Mouse (Mus musculus): ENCODE data around the gene Fhod1. TPM values are rescaled to one million over a fixed set of nuclear protein-coding genes. Genes with fewer than 3 reads are reported as not detected.
"Not testable (repeated sequence)": the region's sequence is repeated elsewhere in the genome, so short reads cannot be mapped to it uniquely, and the experiment has no call there.

Gene Fhod1
- total RNA-seq, 2 experiments from 2014 or later, result 17.9 to 18.8 TPM

DNA sequence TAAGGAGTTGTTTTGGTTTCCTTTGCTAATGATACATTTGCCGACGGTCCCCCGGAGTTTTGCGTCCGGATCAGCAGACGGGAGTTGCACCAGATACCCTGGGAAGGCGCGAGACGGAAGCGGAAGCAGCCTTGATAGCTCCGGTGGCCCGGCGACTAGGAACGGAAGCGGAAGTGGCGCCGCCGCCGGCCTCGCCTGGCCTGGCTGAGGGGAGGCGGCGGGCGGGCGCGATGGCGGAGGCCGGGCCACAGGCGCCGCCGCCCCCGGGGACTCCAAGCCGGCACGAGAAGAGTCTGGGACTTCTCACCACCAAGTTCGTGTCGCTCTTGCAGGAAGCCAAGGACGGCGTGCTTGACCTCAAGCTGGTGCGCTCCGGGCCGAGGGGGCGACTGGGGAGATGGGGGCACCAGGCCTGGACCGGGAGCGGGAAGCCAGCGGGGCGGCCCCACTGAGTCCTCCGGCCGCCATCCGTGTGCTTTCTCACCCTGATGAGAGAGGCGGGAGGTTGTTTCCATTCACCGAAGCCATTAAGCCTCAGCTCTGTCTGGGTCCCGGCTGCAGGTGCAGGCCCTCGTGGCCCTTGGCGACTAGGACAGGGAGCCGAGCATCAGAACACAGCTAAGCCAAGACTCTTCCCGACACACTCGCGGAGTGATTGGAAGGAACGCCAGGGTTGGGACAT lies 50.1 kb downstream of the Fhod1 start, which contains the start of gene E2f4:
Gene E2f4 (plus strand): TSS at position 153 of the 682 bp plus-strand sequence.
- DNase-seq (ENCODE audit: low spot score in 2 of 2), result peak; percentile 85 to 88

DNA sequence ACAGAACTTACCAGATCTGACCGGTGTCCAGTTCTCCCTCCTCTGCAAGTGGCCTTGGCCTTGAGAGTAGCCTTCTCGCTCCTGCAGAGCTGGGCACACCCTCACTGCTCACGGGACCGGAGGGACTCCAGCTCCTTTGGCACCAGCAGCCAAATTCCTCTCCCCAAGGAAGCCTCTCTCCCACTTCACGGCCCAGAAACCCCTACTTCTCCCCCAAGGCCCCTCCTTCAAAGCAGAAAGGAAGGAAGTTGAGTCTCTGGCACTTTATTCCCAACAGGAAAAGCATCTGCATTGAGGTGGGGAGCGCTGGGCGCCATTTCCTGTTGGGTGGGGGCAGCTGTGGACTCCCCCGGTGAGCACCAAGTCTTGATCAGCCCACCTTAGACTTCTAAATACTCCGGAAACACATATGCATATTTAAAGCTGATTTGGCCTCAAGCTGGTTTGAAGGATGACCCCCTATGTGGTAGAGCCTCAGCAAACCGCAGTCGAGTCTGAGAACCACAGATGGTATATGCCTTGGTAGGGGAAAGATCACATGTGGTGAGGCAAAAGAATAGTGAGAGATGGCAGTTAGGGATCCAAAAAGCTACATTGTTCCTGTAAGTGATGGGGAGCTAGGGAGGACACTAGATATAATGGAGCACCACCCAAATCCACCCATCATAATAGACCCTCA lies 51.7 kb downstream of the Fhod1 start, which contains the start of gene Exoc3l:
Gene Exoc3l (minus strand): TSS at position 207 of the 679 bp plus-strand sequence.
- DNase-seq (ENCODE audit: low spot score in 2 of 2), result no peak

DNA sequence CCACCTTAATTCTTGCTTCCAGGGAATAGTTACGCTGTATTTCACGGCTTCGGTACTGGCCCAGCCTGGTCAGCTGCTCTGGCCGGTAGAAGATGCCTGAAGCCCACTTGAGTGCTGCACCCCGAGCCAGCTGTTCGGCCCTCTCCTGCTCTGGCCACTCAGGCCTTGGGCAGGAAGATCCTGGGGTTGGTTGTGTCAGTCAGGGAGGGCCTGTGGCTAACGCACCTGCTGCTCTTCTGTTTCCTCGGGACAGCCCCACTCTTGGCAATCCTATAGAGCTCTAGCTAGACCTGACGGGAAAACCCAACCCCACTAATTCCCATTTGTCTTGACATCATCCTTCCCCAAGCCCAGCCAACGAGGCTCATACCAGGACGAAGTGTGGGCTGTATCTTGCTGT lies 52.5 kb downstream of the Fhod1 start:
- DNase-seq (ENCODE audit: low spot score in 2 of 2), result no peak

DNA sequence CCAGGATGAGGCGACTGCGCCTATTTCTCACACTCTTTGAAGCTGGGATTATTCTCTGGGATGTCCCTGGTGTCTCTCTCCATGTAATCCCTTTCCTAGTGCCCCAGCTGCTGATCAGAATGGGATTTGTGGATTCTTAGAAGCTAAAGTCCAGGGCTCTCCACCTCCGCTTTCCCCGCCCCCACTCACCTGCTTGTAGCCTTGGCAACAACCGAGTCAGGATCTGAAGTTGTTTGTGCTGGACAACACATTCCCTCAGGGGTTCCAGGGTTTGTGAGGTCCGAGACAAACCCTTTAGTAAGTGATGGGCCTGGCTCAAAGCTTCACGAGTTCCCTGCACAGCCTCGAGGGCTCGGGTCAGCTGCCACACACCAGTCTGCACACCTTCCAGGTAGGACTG lies 53.0 kb downstream of the Fhod1 start:
- no peak for DNase-seq (ENCODE audit: low spot score in 2 of 2)

DNA sequence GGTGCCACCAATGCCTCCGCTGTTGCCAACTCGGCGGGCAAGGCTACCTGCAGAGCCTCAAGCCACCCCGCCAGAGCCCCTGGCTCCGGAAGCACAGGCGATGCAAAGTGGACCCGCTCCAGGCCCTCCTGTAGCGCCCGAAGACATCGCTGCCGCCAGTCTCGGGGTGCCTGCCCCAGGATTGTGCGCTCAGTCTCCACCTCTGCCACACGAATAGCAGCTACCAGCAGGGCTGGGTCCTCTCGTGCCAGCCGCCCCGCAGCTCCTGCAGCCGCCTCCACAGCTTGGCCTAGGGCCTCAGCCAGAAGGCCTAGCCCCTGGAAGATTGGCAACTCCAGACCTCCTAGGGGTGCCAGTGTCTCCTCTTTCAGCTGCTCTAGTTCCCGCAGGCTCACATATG lies 54.3 kb downstream of the Fhod1 start:
- no peak for DNase-seq (ENCODE audit: low spot score in 2 of 2)

DNA sequence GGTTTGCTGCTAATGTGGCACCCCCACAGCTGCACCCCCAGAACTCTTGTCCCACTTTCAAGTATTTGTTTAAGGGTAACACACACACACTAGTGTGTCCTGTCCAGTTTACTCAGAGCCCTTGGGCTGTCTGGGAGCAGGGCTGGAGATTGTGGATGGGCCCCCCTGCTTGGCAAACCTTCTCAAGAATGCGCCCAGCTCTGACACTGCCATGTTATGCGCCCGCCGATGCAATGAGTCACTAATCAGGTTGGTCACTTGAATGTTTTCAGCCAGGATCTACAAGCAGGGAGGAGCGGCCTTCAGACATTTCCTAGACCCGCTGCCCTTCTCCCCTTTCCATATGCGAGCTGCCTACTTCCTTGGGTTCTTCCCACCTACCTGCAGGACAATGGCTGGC lies 55.3 kb downstream of the Fhod1 start:
- DNase-seq (ENCODE audit: low spot score in 2 of 2), result no peak

DNA sequence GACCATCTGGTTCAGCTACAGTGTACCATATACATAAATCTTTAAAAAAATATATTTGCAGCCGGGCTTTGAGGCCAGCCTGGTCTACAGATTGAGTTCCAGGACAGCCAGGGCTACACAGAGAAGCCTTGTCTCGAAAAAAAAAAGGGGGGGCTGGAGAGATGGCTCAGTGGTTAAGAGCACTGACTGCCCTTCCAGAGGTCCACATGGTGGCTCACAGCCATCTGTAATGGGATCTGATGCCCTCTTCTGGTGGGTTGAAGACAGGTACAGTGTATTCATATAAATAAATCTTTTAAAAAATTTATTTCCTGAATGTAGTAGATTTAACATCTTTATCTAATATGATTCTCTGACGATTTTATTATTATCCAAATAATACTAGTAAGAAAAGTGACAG lies 56.0 kb downstream of the Fhod1 start:
- not testable (repeated sequence) for DNase-seq (ENCODE audit: low spot score in 2 of 2)

DNA sequence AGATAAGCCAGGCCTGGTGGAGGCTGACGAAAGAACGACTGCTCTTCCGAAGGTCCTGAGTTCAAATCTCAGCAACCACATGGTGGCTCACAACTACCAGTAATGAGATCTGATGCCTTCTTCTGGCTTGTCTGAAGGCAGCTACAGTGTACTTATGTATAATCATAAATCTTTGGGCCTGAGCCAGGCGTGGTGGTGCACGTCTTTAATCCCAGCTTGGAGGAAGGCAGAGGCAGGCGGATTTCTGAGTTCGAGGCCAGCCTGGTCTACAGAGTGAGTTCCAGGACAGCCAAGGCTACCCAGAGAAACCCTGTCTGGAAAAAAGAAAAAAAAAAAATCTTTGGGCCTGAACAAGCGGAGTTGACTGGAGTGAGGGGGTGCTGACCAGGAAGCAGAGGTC lies 56.4 kb downstream of the Fhod1 start:
- DNase-seq (ENCODE audit: low spot score in 2 of 2), result not testable (repeated sequence)

DNA sequence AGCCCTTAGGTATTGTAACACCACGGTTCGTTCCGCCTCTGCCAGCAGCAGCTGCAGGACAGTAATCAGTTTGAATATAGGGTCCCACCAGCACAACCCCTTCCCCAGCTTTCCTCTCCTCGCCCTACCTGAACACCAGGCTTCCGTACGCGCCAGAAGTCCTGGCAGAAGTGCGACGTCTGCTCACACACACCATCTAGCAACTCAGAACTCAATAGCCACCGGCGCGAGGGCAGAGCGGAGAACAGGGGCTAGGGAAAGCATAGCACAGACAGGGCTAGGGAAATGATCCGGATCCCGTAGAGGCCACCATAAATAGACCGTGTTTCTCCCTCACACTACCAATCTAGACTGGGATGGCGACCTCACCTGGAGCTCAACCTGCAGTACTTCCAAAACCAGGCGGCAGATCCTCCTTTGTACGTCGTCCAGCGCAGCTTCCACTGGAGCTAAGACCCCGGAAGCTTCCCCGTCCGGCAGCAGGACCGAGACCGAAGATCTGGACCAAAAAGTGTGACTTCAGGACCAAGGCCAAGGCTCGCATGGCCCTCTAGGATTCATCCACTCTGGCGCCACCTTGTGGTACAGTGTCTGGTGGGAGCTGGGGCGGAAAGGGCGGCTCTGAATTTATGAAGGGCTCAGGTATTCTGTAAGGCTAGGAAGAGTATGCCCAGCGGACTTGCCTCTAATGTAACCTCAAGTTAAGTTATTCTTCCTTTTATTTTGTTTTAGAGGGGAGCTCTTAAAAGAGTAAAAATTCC lies 57.0 kb downstream of the Fhod1 start:
- peak; percentile 64 to 87 for DNase-seq (ENCODE audit: low spot score in 2 of 2)

DNA sequence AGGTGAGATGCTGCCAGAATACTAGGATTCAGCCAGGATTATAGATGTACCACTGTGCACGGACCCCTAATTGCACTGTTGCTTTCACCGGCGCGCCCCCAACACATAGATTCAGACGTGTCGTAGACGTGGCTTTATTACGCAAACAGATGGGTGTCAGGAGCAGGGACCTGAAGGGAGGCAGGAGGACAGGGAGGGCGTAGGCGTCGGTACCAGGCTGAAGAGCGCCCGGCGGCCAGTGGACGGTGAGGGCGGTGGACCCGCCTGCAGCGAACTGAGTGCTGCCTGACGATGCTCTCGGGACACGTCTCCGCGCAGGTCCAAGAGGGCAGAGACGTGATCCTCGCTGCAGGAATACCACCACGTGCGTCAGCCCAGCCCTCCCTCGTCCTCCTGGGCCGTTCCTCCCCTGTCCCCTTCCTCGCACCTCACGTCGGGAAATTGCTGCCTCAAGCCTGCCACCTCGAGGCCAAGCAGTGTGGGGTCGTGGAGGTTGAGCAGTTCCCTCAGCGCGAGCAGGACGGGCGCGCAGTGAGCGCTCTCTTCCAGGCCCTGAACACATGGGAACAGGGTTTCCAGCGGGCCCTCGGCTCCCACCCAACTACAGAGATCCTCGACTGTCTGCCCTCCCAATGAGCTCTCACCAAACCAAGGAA lies 57.8 kb downstream of the Fhod1 start, which contains the start of gene 4931428F04Rik:
Gene 4931428F04Rik (minus strand): TSS at position 60 of the 656 bp plus-strand sequence.
- no peak for DNase-seq (ENCODE audit: low spot score in 2 of 2)

DNA sequence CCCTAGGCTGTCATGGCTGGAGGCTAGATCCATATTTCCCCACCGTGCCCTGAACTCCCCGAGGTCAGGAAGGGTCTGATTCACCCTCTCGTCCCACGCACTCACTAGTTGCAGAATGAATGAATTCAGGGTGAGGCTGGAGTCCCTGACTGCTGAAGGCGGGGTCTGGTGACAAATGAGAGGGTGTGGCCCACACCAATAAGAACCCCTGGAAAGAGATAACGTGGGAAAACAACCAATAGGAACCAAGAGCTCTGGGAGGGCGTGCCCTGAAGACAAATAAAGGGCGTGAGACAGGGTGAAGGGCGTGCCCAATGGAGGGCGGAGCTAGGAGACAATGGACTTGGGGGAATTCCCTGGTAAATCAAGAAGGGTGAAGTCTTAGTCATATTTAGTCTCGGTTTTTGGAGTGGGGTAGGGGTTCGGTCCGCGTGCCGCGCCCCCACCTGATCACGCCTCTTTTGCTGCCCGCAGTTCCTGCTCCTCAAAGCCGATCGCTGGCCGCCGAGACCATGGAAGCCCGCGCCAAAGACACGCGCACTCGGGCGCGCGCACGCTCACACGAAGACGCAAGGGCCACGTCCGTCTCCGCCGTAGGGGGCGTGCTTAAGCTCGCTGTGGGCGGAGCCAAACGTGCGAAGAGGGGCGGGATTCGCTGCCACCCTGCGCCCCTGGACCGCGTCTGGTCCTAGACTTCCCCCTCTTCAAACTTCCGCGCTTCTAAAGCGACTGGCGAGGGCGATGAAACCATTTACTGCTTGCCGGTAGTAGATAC lies 58.6 kb downstream of the Fhod1 start:
- DNase-seq (ENCODE audit: low spot score in 2 of 2), result peak; percentile 78 to 85

DNA sequence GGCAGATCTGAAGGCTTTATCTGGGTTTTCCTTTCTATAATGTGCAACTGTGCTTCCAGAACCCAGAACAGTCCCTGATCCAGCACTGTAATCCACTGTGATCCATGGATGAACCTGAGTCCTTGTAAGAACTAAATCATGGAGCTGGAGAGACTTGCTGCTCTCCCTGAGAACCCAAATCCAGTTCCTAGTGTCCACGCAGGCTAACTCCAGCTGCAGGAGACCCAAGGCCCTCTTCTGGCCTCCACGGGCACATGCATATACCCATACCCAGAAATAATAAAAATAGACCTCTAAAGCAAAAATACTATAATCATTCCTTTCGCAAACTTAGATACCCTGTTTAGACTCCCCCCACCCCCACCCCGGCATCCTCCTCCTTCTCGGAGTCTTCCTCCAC lies 59.5 kb downstream of the Fhod1 start:
- DNase-seq (ENCODE audit: low spot score in 2 of 2), result no peak

DNA sequence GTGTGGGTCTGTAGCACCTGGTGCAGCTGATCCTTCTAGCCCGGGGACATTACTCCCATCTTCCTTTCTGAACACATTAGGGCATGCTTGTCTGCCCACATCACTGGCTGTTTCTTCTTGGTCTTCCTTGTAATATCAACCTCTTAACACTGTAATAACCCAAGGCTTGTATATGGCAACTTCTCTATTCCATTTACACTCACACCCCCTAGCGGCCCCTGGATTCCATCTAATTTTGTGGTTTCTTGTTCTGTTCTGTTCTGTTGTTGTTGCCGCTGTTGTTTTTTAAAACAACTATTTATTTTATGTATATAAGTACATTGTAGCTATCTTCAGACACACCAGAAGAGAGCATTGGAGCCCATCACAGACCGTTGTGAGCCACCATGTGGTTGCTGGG lies 60.8 kb downstream of the Fhod1 start:
- no peak for DNase-seq (ENCODE audit: low spot score in 2 of 2)

DNA sequence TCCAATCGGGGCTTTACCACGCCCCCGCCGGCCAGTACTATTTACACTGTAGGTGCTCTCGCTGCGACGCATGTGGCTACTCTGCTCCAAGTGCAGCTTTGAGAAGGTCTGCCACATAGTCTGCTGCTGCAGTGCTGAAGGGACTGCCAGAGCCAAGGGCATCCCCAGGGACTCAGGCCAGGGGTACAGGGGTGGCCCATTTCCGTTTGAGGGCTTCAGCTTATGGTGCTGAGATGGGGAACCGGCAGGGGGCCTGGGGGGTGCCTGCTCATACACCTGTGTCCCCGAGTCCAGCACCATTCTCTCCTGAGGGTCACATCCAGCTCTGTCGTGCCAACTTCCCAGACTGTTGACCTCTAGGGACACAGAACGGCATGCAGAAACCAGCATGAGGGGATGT lies 62.2 kb downstream of the Fhod1 start:
- no peak for DNase-seq (ENCODE audit: low spot score in 2 of 2)

DNA sequence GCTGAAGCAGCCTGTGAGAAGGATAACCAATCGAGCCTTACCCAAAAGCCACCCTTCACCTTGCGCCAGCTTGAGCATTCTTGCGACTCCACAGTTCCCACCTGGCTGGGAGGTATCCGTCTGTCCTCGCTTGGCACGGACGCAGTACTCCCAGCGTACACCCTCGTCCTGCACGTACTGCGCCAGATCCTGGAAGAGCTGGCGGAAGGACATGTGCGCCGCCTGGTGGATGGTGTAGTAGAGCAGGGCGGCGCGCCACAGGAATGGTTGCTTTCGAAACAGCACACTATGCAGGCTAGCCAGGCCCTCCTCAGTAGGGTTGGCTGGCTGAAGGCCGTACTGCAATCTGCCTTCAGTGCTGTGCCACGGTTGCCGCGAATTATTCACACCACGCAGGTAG lies 64.7 kb downstream of the Fhod1 start:
- DNase-seq (ENCODE audit: low spot score in 2 of 2), result no peak

DNA sequence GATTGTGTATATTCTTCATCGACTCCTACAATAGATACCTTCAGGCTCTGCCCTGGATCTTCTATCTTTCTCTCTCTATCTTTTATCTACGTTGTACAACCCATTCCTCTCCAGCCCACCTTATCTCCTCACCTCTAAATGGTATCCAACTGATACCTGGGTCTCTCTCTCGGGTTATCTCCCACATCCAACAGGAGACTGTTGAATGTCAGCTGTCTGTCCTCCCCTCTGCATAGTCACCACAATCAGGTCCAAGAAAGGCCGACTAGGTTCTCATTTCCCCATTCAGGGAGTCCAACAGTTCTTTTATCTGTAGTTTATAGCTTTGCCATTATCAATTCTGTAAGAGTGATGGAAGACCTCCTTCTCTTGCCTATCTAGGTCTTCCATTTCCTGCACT lies 65.5 kb downstream of the Fhod1 start:
- no peak for DNase-seq (ENCODE audit: low spot score in 2 of 2)

DNA sequence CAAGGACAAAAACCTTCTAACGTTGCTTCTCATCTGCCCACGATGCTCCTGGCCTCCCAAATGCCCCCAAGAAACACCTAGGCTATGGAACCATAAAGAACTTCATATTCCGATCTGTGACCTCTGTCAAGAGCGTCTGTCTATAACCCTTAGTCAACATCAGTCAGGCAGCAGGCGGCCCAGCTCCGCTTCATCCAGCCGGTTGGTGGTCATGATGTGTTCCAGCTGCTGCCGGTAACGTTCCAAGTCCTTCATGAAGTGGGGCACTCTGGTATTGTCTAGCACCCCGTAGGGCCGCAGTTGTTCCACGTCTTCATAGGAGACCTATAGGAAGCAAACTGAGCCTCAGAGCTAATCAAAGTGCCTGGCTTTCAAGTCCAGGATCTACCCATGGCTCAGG lies 65.9 kb downstream of the Fhod1 start:
- DNase-seq (ENCODE audit: low spot score in 2 of 2), result no peak

DNA sequence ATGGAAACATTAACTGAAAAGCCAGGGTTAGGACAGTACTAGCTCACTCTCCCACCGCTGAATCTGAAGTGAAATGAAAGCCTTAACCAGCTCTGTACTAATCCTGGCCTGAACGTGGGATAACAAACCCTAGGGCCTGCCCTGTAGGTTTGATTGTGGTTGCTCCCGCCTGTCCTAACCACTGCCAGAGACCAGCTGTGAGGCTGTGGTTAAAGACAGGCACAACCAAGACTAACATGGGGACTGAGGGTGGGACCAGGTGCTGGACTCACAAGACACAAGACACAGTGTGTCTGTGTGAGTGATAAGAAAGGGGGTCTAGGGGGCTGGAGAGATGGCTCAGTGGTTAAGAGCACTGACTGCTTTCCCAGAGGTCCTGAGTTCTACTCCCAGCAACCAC lies 67.2 kb downstream of the Fhod1 start:
- no peak for DNase-seq (ENCODE audit: low spot score in 2 of 2)

All from adrenal gland, postnatal 4 days (tissue).